Mouse (Mus musculus): ENCODE data around the gene Phf1.

GRCm38 (mm10) chr17:26958880-26959279 is 26.0 kb downstream of the Phf1 start:
- peak; percentile 33 for TF ChIP-seq CTCF (IDR thresholded peaks at IDR 0.05; ENCODE audit: low read depth, low read length)
- no peak for TF ChIP-seq POLR2A (IDR thresholded peaks at IDR 0.05; ENCODE audit: insufficient read depth, low read length)
- no peak for TF ChIP-seq EP300 (IDR thresholded peaks at IDR 0.05; ENCODE audit: insufficient read depth, low read depth, low read length)
